Mouse (Mus musculus) lung, postnatal 0 days (tissue): ENCODE data around the gene Enox2.

Experiments
- CTCF ChIP-seq: IDR thresholded peaks from 2 replicates; pipeline ENCODE4 v1.5.1; 2016; ENCODE audit warnings: antibody characterized with exemption, mild to moderate bottlenecking
- EP300 ChIP-seq: IDR thresholded peaks from 2 replicates; pipeline ENCODE4 v1.6.1; 2016; ENCODE audit warnings: antibody characterized with exemption, mild to moderate bottlenecking, control low read depth

DNA sequence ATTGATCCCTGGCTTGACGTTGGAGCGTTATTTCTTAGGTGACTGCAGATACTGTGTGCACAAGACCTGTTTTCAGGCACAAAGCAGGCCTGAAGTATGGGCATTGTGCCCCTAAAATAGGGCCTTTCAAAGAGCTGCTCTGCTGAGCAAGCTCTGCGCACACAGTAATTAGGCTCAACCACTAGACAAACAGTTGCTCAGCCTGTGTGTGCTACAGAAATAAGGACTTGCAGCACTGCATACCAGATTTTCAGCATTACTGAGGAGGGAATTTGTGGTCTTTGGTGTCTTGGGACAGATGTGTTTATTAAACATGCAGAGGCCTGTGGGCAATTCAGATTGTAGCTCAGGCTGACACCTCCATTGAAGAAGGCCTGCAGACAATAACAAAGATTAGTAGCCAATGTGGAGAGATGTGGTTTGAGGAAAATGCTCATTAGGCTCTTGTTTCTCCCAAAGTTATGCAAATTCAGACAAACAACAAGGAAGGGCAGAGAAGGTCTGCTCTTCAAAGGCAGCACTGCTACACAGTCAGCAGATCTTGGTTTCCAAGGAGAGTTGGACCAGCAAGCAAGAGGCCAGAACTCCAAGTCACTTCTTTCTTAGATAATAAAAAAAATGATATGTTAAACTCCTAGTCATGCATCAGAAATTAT is 163.2 kb downstream of the Enox2 start:
- TF ChIP-seq CTCF, result no peak
- TF ChIP-seq EP300, result no peak
